Mouse (Mus musculus) limb, embryonic 11.5 days (tissue): Measurements from ENCODE around the gene Rap1gds1. TPM values are rescaled to one million over a fixed set of nuclear protein-coding genes. Genes with fewer than 3 reads are reported as not detected.

Experiments used
- ATAC-seq: fragments of 200-750 bp; cut with Nextera tagmentation; 2 replicates; pipeline ENCODE4 v1.8.0; 2017; ENCODE audit warnings: low read depth; ENCODE audit not compliant: insufficient number of reproducible peaks, low FRiP score, low TSS enrichment
- DNase-seq: peaks from one replicate; pipeline ENCODE4 v3.0.0-alpha.2; 2015; ENCODE audit warnings: low spot score
- H3K27ac ChIP-seq: fragments of 300-500 bp; sonication (generic); replicated peaks from 2 replicates; pipeline ENCODE4 v1.5.1; 2014; ENCODE audit warnings: low read depth, mild to moderate bottlenecking, low read length
- H3K27me3 ChIP-seq: fragments of 300-500 bp; sonication (generic); 2 replicates; pipeline ENCODE4 v1.6.1; 2014; ENCODE audit warnings: mild to moderate bottlenecking, low read length, mixed read lengths; ENCODE audit not compliant: control insufficient read depth, insufficient read depth
- H3K36me3 ChIP-seq: fragments of 300-500 bp; sonication (generic); 2 replicates; pipeline ENCODE4 v1.6.1; 2014; ENCODE audit warnings: mild to moderate bottlenecking, low read length, moderate library complexity, mixed read lengths; ENCODE audit not compliant: control insufficient read depth, insufficient read depth
- H3K4me1 ChIP-seq: fragments of 300-500 bp; sonication (generic); 2 replicates; pipeline ENCODE4 v1.6.1; 2014; ENCODE audit warnings: low read length, mixed read lengths; ENCODE audit not compliant: control insufficient read depth, insufficient read depth
- H3K4me2 ChIP-seq: fragments of 300-500 bp; sonication (generic); 2 replicates; pipeline ENCODE4 v1.6.1; 2014; ENCODE audit warnings: low read depth, mild to moderate bottlenecking, moderate library complexity; ENCODE audit not compliant: severe bottlenecking
- H3K4me3 ChIP-seq: fragments of 300-500 bp; sonication (generic); 2 replicates; pipeline ENCODE4 v1.5.1; 2014; ENCODE audit warnings: low read depth, low read length
- H3K9ac ChIP-seq: fragments of 300-500 bp; sonication (generic); 2 replicates; pipeline ENCODE4 v1.6.1; 2014; ENCODE audit warnings: mild to moderate bottlenecking, low read length
- H3K9me3 ChIP-seq: fragments of 300-500 bp; sonication (generic); 2 replicates; pipeline ENCODE4 v1.6.1; 2016; ENCODE audit warnings: low read length; ENCODE audit not compliant: control insufficient read depth
- WGBS: fragments of 180-500 bp; shearing (Covaris S2); extraction: QIAGEN DNeasy Blood & Tissue Kit; methylation state at CpG from one replicate; pipeline ENCODE4 v1.1.7; 2014; 5-methylcytosine and 5-hydroxymethylcytosine counted together
- polyA plus RNA-seq: library from polyadenylated mRNA; unstranded; fragments of >200 nt; fragmentation: Nextera tagmentation; extraction: Ambion mirVana; gene quantifications from 2 replicates; pipeline ENCODE4 v1.2.1, GENCODE M21; 2014

Gene Rap1gds1
- polyA plus RNA-seq, 1 experiment from 2014 or later = 53.5 TPM

DNA sequence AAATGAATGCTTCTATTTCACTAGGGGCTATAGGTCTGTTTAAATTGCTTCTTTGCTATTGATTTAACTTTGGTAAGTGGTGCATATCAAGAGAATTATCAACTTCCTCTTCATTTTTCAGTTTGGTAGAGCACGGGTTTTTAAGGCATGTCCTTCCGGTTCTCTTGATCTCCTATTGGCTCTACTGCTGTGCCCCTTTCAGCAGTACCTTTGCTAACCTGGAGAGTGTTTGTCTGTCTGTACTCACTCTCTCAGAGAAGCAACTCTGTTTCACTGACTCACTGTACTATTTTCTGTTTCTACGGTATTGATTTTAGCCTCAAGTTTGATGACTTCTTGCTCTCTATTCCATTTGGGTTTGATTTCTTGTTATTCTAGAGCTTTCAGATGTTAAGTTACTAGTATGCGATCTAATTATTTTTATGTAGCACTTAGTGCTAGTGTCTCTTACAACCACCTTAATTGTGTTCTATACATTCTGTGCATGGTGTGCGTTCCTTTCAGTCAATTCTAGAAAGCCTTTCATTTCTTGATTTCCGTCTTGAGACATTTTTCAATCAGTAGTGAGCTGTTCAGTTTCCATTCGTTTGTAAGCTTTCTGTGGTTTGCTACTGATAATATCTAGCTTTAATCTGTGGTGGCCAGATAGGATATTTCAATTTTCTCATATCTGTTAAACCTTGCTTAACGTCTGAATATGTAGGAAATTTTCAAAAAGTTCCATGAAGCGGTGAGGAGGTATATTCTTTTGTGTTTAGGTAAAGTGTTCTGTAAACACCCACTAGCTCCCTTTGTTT, 74.7 kb downstream of the Rap1gds1 start:
- no peak overlapping the region for H3K4me3 ChIP-seq
- no peak overlapping the region for H3K9ac ChIP-seq
- no peak overlapping the region for H3K4me2 ChIP-seq
- H3K9me3 ChIP-seq = no peaks in the 10 kb centered on the region
- no peak overlapping the region for H3K27ac ChIP-seq
- H3K27me3 ChIP-seq = no peaks in the 10 kb centered on the region
- 93% methylated on average over 9 of the region's 9 CpGs for WGBS
- ATAC-seq (no peak), DNase-seq (no peak)
- no peaks in the 10 kb centered on the region for H3K4me1 ChIP-seq
- H3K36me3 ChIP-seq = no peaks in the 10 kb centered on the region

DNA sequence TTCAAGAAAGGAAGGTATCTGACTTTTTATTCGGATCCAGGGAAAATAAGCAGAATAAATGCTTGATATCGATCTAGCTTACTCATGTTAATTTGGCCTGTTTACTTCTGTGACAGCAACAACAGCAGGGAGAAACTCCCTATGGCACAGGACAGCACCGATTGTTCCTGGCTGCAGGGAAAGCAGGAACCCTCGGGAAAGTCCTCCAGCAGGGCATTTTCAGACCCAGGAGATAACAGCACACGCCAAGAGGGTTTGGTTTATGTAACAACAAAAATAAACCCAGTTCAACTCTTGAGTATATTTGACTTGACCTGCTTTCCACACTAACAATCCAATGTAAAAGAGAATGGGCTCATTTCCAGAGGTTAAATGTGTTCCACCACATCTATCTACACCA, 81.5 kb downstream of the Rap1gds1 start:
- H3K36me3 ChIP-seq = no peaks in the 10 kb centered on the region
- H3K4me2 ChIP-seq = no peak overlapping the region
- no peaks in the 10 kb centered on the region for H3K9me3 ChIP-seq
- no peak overlapping the region for H3K4me3 ChIP-seq
- no peak overlapping the region for H3K9ac ChIP-seq
- no peaks in the 10 kb centered on the region for H3K27me3 ChIP-seq
- H3K27ac ChIP-seq = no peak overlapping the region
- DNase-seq (no peak), ATAC-seq (no peak)
- no peaks in the 10 kb centered on the region for H3K4me1 ChIP-seq
- WGBS = 88% methylated on average over 5 of the region's 5 CpGs

DNA sequence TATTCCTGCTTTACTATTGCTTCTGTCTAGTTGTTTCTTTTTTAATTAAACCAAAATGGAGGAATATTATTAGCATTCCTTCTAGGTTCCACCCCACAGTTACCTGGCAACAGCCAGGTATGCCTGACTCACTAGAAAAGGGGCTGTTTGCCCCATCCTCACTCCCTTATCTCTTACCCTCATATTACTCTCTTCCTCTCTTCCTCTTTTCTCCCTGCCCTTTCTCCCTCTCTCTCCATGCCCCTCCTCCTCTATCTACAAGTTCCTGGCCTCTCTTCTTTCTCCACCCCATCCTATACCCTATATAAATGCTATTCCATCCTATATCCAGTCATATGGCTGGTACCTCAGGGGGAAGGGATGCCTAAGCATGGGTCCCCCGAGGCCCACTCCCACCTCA, 83.6 kb downstream of the Rap1gds1 start:
- no peak overlapping the region for H3K4me2 ChIP-seq
- H3K4me1 ChIP-seq = no peaks in the 10 kb centered on the region
- no peak overlapping the region for H3K9ac ChIP-seq
- no peak for DNase-seq
- 85% methylated on average over 1 of the region's 1 CpGs for WGBS
- H3K4me3 ChIP-seq = no peak overlapping the region
- H3K27ac ChIP-seq = no peak overlapping the region
- no peaks in the 10 kb centered on the region for H3K27me3 ChIP-seq
- H3K9me3 ChIP-seq = no peaks in the 10 kb centered on the region
- ATAC-seq = no peak
- H3K36me3 ChIP-seq = no peaks in the 10 kb centered on the region

DNA sequence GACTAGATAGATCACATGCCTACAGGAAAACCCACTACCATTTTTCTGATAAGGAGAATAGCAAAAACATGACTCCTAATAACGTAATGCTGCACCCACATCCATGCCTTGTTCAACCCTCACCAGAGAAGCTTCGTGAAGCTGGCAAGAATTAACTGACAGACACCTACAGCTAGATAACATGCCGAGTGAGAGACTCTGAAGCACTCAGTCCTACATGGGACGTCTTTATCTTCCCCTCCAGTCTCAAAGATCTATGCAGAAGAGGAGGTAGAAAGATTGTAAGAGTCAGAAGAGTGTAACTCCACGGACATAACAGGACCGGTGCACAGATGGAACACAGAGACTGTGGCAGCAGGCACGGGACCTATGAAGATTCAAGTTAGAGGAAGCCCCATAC, 85.9 kb downstream of the Rap1gds1 start:
- H3K9ac ChIP-seq = no peak overlapping the region
- ATAC-seq = no peak
- no peak overlapping the region for H3K27ac ChIP-seq
- H3K4me3 ChIP-seq = no peak overlapping the region
- 93% methylated on average over 7 of the region's 7 CpGs for WGBS
- no peak overlapping the region for H3K4me2 ChIP-seq
- no peak for DNase-seq
- no peaks in the 10 kb centered on the region for H3K27me3 ChIP-seq
- H3K9me3 ChIP-seq = no peaks in the 10 kb centered on the region
- no peaks in the 10 kb centered on the region for H3K4me1 ChIP-seq
- H3K36me3 ChIP-seq = no peaks in the 10 kb centered on the region

DNA sequence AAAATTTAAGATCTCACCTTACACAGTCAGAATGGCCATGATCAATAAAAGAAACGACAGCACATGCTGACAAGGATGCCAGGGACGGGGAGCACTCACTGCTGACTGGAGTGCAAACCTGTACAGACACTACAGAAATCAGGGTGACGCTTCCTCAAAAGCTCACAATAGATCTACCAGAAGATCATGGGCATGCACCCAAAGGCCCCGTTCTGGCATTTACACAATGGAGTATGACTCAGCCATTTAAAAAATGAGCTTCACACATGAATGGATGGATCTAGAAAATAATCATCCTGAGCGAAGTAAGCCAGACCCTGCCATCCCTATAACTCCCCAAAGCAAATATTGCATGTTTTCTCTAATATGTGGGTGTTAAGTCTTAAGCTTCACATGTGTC, 87.0 kb downstream of the Rap1gds1 start:
- DNase-seq (no peak), ATAC-seq (no peak)
- no peak overlapping the region for H3K27ac ChIP-seq
- H3K4me2 ChIP-seq = no peak overlapping the region
- no peak overlapping the region for H3K9ac ChIP-seq
- no peaks in the 10 kb centered on the region for H3K9me3 ChIP-seq
- H3K4me1 ChIP-seq = no peaks in the 10 kb centered on the region
- no peaks in the 10 kb centered on the region for H3K27me3 ChIP-seq
- no peak overlapping the region for H3K4me3 ChIP-seq
- no peaks in the 10 kb centered on the region for H3K36me3 ChIP-seq
- 93% methylated on average over 5 of the region's 5 CpGs for WGBS

DNA sequence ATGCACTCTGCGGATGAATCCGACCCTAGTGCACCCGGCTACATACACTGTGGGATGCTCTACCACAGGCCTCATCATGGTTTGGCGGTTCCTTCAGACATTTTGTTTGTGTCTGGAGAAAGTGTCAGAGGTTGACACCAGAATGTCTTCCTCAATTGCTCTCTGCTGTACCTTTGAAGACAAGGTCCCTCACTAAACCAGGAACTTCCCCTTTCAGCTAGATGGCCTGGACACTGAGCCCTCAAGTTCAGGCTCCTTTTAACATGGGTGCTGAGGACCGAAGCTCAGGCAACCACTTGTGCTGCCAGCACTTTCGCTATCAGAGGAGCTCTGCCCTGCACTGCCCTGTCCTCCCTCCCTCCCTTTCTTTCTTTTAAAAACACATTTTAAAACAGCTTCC, 92.8 kb downstream of the Rap1gds1 start:
- DNase-seq (no peak), ATAC-seq (no peak)
- Histone ChIP-seq H3K27ac (no peak overlapping the region), H3K36me3 (no peaks in the 10 kb centered on the region), H3K27me3 (no peaks in the 10 kb centered on the region), H3K4me3 (no peak overlapping the region), H3K9ac (no peak overlapping the region), H3K4me1 (no peaks in the 10 kb centered on the region), H3K9me3 (no peaks in the 10 kb centered on the region), H3K4me2 (no peak overlapping the region)
- WGBS = 91% methylated on average over 6 of the region's 6 CpGs

DNA sequence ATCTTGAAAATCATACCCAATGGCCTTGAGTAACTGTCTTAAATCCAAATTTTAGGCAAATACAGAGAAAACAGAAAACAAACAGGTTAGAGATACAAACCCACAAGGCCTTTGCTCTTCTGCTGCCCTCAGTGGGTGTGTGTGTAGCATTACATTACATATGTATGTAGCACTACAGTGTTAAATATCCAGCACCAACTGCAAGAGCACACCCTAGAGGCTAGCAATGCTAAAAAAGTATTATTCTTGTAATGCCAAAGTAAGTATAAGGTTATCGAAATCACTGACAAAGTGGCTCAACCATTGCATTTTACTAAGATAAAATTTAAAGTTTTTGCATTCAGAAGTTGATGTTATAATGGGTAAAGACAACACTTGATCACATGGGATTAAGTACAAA, 97.6 kb downstream of the Rap1gds1 start:
- H3K36me3 ChIP-seq = no peaks in the 10 kb centered on the region
- H3K27me3 ChIP-seq = no peaks in the 10 kb centered on the region
- no peak overlapping the region for H3K4me2 ChIP-seq
- H3K4me3 ChIP-seq = no peak overlapping the region
- H3K9ac ChIP-seq = no peak overlapping the region
- H3K27ac ChIP-seq = no peak overlapping the region
- no peak for DNase-seq
- WGBS = 94% methylated on average over 1 of the region's 1 CpGs
- H3K9me3 ChIP-seq = no peaks in the 10 kb centered on the region
- no peaks in the 10 kb centered on the region for H3K4me1 ChIP-seq
- ATAC-seq = no peak

DNA sequence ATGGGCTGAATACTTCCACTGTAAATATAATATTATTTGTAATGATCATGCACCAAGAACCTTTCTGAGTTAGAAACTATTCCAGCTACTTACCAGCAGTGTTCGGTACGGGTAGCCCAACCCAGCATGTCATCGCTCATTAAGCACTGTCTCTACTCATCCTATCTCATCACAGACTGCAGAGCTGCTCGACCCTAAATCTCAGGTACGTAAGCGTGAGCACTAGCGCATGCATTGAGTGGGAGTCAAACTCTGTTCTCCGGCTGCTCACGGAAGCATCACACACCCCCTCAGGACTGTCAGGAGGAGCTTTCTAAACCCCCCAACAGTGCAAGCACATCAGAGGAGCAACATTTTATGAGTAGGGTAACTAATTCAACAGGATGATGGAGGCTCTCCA, 107.4 kb downstream of the Rap1gds1 start:
- DNase-seq = no peak
- Histone ChIP-seq H3K36me3 (no peaks in the 10 kb centered on the region; the same call in 1 of the 2 replicates), H3K4me2 (no peak overlapping the region), H3K9ac (no peak overlapping the region), H3K9me3 (no peaks in the 10 kb centered on the region), H3K4me3 (no peak overlapping the region), H3K27ac (no peak overlapping the region), H3K4me1 (no peaks in the 10 kb centered on the region), H3K27me3 (no peaks in the 10 kb centered on the region)
- 93% methylated on average over 9 of the region's 9 CpGs for WGBS
- no peak for ATAC-seq

DNA sequence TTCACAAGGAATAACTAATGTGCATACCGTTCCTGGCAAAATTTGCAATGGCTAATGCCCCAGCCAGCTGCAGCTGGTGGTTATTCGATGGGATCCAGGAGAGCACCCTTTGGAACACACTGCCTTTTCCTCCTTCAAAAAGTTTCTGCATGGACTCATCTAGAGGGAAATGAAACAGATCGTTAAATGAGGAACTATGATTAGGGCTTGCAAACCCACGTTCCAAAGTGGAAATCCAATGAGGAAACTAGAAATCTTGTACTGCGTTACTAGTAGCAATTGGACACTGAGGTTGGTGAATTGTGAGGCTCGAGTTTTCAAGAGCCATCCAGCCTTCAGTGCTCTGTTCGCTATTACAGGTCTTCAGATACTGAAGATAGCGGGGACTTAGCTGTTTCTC, 116.5 kb downstream of the Rap1gds1 start:
- Histone ChIP-seq H3K9me3 (no peaks in the 10 kb centered on the region), H3K4me3 (no peak overlapping the region), H3K4me1 (no peaks in the 10 kb centered on the region), H3K27me3 (no peaks in the 10 kb centered on the region), H3K36me3 (peaks cover 6% of the 10 kb centered on the region), H3K9ac (no peak overlapping the region), H3K4me2 (no peak overlapping the region), H3K27ac (no peak overlapping the region)
- WGBS = 93% methylated on average over 8 of the region's 8 CpGs
- DNase-seq = no peak
- no peak for ATAC-seq
